Mouse (Mus musculus): Measurements from ENCODE around the gene Slc25a38. TPM values are rescaled to one million over a fixed set of nuclear protein-coding genes. Genes with fewer than 3 reads are reported as not detected.

Gene Slc25a38
- polyA plus RNA-seq, 1 experiment from 2014 or later: 47.0 TPM

DNA sequence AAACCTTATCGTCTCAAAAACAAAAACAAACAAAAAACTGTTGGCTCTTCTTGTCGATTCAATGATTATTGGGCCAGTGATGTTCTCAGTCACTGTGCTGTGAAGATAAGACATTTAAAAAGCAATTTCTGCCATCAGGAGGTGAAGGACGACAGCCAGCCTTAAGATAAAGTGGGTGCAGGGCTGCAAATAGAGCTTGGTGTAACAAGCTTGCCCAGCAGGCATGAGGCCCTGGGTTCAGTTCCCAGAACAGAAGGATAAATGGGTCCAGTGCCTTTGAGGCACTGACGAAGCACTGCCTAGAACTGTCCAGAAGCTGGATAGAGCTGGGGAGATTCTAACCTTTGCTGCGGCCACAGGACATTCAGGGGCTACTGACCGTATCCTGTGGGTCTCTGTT, 2.3 kb downstream of the Slc25a38 start:
- 92% methylated on average over 6 of the region's 6 CpGs for WGBS
- no peak overlapping the region for H3K4me3 ChIP-seq
- no peaks in the 10 kb centered on the region for H3K27me3 ChIP-seq (ENCODE audit: low read depth, poor library complexity, severe bottlenecking)
- no peak overlapping the region for H3K27ac ChIP-seq
- H3K9me3 ChIP-seq (replicated peaks): no peaks in the 10 kb centered on the region
- DNase-seq (ENCODE audit: low spot score): no peak
- H3K4me1 ChIP-seq: peaks cover 5% of the 10 kb centered on the region
- H3K36me3 ChIP-seq: peaks cover 5% of the 10 kb centered on the region

DNA sequence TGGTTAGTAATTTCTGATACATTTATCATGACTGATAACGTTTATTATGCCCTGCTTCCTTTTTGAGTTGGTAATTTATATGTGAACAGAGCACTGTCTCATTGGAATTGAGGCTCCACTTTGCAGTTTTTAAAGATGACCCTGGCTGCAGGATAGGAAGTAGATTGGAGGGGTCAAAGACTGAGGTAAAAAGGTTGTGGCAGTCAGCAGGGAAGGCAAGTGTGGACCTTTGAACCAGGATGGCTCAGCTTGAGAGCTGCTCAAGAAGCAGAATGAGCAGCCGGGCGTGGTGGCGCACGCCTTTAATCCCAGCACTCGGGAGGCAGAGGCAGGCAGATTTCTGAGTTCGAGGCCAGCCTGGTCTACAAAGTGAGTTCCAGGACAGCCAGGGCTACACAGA, 3.3 kb downstream of the Slc25a38 start:
- H3K9me3 ChIP-seq (replicated peaks): no peaks in the 10 kb centered on the region
- 96% methylated on average over 7 of the region's 7 CpGs for WGBS
- H3K4me1 ChIP-seq: peaks cover 5% of the 10 kb centered on the region
- H3K36me3 ChIP-seq: peaks cover 14% of the 10 kb centered on the region
- no peak for DNase-seq (ENCODE audit: low spot score)
- H3K27ac ChIP-seq: no peak overlapping the region
- no peak overlapping the region for H3K4me3 ChIP-seq
- H3K27me3 ChIP-seq (ENCODE audit: low read depth, poor library complexity, severe bottlenecking): no peaks in the 10 kb centered on the region

DNA sequence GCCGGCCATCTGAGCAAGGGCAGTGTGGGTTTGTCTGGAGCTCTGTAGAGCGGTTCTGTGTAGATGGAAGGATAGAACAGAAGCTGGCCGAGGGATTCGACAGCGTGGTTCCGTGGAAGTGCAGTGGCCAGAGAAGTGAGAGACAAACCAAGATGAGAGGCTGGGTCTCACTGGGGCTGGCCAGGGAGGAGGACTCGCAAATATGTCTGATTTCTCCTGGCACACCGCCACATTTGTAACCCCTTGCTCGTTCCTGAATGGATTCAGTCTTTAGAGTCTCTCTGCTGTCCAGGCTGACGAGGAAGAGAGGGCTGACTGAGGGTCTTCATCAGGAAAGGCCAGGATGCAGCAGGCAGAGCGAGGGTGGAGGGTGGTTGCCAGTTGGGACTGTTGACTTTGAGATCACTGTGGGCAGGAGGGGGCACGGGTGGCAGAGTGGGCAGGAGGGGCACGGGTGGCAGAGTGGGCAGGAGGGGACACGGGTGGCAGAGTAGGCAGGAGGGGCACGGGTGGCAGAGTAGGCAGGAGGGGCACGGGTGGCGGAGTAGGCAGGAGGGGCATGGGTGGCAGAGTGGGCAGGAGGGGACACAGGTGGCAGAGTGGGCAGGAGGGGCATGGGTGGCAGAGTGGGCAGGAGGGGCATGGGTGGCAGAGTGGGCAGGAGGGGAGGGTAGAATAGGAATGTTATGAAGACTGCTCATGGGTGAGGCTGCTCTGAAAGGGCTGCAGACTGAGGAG, 4.0 kb downstream of the Slc25a38 start:
- Histone ChIP-seq H3K9me3 (replicated peaks) (no peaks in the 10 kb centered on the region), H3K36me3 (peaks cover 22% of the 10 kb centered on the region), H3K4me1 (peaks cover 5% of the 10 kb centered on the region), H3K4me3 (no peak overlapping the region), H3K27me3 (ENCODE audit: low read depth, poor library complexity, severe bottlenecking) (no peaks in the 10 kb centered on the region), H3K27ac (no peak overlapping the region)
- DNase-seq (ENCODE audit: low spot score): no peak
- 92% methylated on average over 17 of the region's 17 CpGs for WGBS

DNA sequence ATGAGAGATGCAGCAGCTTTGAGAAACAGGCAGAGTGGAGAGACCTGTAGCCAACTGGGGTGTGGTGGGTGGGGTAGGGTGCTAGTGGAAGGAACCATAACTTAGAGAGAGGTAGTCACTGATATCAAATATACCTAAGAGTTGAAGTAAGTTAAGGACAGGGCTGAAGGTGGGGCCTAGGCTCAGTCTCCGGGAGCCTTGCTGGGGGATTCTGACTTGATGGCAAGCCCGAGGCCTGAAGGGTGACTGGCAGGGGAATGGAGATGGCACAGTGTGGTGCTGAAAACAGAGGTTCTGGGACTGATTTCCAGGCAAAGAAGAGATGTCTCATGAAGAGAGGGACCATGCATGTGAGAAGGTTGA, 4.6 kb downstream of the Slc25a38 start:
- H3K4me1 ChIP-seq: peaks cover 5% of the 10 kb centered on the region
- no peaks in the 10 kb centered on the region for H3K27me3 ChIP-seq (ENCODE audit: low read depth, poor library complexity, severe bottlenecking)
- H3K36me3 ChIP-seq: peaks cover 27% of the 10 kb centered on the region
- H3K27ac ChIP-seq: no peak overlapping the region
- no peak for DNase-seq (ENCODE audit: low spot score)
- 87% methylated on average over 2 of the region's 2 CpGs for WGBS
- no peak overlapping the region for H3K4me3 ChIP-seq
- H3K9me3 ChIP-seq (replicated peaks): no peaks in the 10 kb centered on the region

DNA sequence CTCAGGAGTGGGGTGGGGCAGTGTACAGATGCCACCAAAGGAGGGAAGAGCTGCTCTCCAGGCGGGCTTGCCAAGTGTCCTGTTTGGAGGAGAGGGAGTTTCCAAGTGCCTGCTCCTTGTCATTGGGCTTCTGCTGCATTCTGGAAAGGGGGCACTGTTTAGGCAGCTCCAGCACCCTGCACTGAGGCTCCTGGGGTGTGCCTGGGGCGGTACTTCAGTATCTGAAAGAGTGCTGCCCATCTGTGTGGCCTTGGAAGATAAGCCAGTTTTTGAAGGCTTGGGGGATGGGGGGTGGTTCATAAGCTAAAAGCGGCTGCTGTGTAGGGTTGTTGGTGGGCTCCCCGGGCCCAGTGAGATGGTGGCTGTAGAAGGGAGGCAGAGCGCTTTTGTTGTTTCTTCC, 5.4 kb downstream of the Slc25a38 start:
- no peak for DNase-seq (ENCODE audit: low spot score)
- no peaks in the 10 kb centered on the region for H3K27me3 ChIP-seq (ENCODE audit: low read depth, poor library complexity, severe bottlenecking)
- H3K27ac ChIP-seq: peak overlapping the region; percentile 14; the same call in 1 of the 2 replicates
- no peaks in the 10 kb centered on the region for H3K9me3 ChIP-seq (replicated peaks)
- H3K4me3 ChIP-seq: no peak overlapping the region
- WGBS: 79% methylated on average over 5 of the region's 5 CpGs
- peaks cover 5% of the 10 kb centered on the region for H3K4me1 ChIP-seq
- peaks cover 35% of the 10 kb centered on the region for H3K36me3 ChIP-seq

DNA sequence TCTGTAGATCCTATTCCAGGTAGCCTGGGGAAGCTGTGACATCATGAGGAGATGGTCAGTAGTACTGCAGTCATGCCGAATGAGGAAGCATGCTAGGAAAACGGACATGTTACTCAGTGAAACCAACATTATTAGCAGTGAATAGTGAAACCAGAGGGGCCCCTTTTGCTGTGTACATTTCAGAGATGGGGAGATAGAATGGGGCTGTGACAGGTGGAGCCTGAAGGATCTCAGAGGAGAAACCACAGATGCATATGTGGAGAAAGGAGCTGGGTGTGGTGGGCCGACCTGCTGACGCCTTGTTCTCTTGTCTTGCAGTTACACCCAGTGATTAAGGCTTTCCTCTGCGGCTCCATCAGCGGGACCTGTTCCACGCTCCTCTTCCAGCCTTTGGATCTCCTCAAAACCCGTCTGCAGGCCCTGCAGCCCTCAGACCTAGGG, 6.0 kb downstream of the Slc25a38 start:
- no peak overlapping the region for H3K27ac ChIP-seq
- DNase-seq (ENCODE audit: low spot score): no peak
- no peaks in the 10 kb centered on the region for H3K9me3 ChIP-seq (replicated peaks)
- H3K4me3 ChIP-seq: no peak overlapping the region
- peaks cover 1% of the 10 kb centered on the region for H3K4me1 ChIP-seq
- no peaks in the 10 kb centered on the region for H3K27me3 ChIP-seq (ENCODE audit: low read depth, poor library complexity, severe bottlenecking)
- 88% methylated on average over 8 of the region's 8 CpGs for WGBS
- H3K36me3 ChIP-seq: peaks cover 41% of the 10 kb centered on the region

DNA sequence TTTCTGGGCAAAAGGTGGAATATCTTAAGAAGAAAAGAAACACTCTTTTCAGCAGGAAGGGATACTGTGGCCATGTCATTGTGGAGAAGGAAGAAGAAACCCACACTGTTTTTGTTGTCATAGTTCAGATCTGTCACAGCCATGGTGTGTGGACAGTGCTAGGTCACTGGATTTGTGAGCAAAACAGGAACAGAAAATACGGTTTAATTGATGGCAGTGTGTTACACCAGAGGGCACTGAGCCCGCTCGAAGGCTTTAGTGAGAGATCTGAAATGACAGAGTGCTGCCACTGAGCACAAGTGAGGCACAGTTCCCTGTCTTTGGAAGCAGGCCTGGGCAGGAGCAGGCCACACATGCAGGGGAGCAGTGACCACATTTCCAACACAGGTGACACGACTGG, 8.0 kb downstream of the Slc25a38 start:
- no peaks in the 10 kb centered on the region for H3K27me3 ChIP-seq (ENCODE audit: low read depth, poor library complexity, severe bottlenecking)
- no peak for DNase-seq (ENCODE audit: low spot score)
- H3K4me3 ChIP-seq: no peak overlapping the region
- no peaks in the 10 kb centered on the region for H3K4me1 ChIP-seq
- WGBS: 90% methylated on average over 4 of the region's 4 CpGs
- H3K9me3 ChIP-seq (replicated peaks): no peaks in the 10 kb centered on the region
- H3K27ac ChIP-seq: no peak overlapping the region
- H3K36me3 ChIP-seq: peaks cover 56% of the 10 kb centered on the region

DNA sequence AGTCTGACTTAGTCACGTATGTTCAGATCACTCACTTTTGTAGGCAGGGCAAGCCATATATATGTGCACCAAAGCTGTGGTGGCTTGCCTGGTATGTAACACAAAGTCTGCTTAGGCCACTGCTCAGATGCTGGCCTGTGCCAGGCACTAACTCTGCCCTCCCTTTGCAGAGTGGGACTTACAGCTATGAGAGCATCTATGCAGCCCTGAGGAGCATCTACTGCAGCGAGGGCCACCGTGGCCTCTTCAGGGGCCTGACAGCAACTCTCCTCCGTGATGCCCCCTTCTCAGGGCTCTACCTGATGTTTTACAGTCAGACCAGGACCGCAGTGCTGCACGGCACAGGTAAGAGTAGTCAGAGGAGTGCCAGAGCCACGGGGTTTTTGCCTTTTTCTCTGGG, 10.3 kb downstream of the Slc25a38 start:
- Histone ChIP-seq H3K4me3 (no peak overlapping the region), H3K27ac (no peak overlapping the region), H3K36me3 (peaks cover 70% of the 10 kb centered on the region), H3K27me3 (ENCODE audit: low read depth, poor library complexity, severe bottlenecking) (no peaks in the 10 kb centered on the region), H3K9me3 (replicated peaks) (no peaks in the 10 kb centered on the region), H3K4me1 (no peaks in the 10 kb centered on the region)
- 91% methylated on average over 7 of the region's 7 CpGs for WGBS
- DNase-seq (ENCODE audit: low spot score): no peak

DNA sequence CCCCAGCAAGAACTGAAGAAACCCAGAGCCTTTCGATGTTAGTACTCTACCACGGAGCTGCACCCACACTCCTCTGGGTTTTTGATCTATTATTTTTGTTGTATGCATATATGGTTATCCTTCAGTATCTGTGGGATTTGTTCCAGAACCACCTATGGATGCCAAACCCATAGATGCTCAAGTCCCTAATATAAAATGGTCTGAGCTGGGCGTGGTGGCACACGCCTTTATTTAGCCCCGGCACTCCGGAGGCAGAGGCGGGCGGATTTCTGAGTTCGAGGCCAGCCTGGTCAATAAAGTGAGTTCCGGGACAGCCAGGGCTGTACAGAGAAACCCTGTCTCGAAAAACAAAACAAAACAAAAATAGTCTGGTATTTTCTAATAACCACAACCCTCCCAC, 16.7 kb downstream of the Slc25a38 start:
- Histone ChIP-seq H3K4me3 (peak overlapping the region; percentile 90), H3K27me3 (ENCODE audit: low read depth, poor library complexity, severe bottlenecking) (no peaks in the 10 kb centered on the region), H3K4me1 (peaks cover 10% of the 10 kb centered on the region), H3K36me3 (peaks cover 57% of the 10 kb centered on the region), H3K9me3 (replicated peaks) (no peaks in the 10 kb centered on the region), H3K27ac (peak overlapping the region; percentile 99)
- no peak for DNase-seq (ENCODE audit: low spot score)
- 66% methylated on average over 11 of the region's 11 CpGs for WGBS

DNA sequence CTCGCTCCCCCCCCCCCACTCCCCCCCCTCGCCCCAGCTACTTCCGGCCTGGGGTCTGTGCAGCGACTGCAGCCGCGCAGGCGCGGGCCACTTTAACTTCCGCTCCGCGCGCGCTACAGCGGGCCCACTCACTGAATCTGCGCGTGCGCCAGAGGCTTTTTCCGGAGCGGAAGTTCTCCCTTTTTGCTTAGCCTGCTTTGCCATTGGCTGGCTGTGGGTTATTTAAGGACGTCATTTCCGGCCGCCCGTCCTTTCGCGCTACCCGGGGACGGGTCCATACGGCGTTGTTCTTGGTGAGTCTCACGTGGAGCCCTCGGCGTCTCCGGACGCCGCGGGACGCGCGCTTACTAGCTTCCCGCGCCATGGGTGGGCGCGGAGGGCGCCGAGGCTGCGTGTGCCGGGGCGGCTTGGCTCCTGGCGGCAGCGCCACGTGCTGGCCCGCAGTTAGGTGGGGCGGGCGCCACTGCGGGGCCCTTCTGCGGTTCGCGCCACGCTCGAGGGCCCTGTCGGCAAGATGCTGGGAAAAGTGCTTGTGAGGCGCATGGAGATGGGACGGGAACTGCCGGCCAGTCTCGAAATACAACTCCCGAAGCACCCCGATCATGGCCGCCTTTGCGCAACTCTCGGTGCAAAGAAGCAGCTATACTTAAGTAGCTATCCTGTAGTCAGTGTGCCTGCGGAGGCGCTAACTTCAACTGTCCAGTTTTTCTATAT, 17.5 kb downstream of the Slc25a38 start, which contains the start of gene Rpsa:
TSS of gene Rpsa (plus strand) at position 152 of the 714 bp plus-strand sequence.
- Histone ChIP-seq H3K4me1 (peaks cover 10% of the 10 kb centered on the region), H3K9me3 (replicated peaks) (no peaks in the 10 kb centered on the region), H3K4me3 (peak within 1 kb of the TSS; percentile 90), H3K27me3 (ENCODE audit: low read depth, poor library complexity, severe bottlenecking) (no peaks in the 10 kb centered on the region), H3K36me3 (peaks cover 59% of the 10 kb centered on the region), H3K27ac (peak within 1 kb of the TSS; percentile 99)
- WGBS: under 1% methylated on average over 72 of the region's 72 CpGs
- peak; percentile 98 for DNase-seq (ENCODE audit: low spot score)

DNA sequence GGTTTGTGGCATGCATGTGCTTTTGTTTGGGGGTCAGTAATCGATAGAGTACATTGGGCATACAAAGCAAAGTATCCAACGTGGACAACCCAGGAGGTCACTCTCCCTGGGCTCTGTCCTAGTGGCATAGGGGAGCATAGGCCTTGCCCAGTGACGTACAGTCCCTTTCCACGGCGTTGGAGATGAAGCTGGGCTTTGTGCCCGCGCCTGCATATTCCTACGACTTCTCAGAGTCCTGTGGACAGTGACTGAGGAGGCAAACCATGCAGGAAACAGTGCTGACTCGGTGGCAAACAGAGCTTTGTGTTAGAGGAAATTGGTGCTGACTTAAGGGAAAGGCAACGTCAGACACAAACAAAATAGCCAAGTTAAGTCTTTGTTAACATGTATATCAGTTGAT, 19.1 kb downstream of the Slc25a38 start:
- H3K27ac ChIP-seq: peak overlapping the region; percentile 99
- 73% methylated on average over 10 of the region's 10 CpGs for WGBS
- peaks cover 10% of the 10 kb centered on the region for H3K4me1 ChIP-seq
- no peaks in the 10 kb centered on the region for H3K9me3 ChIP-seq (replicated peaks)
- H3K27me3 ChIP-seq (ENCODE audit: low read depth, poor library complexity, severe bottlenecking): no peaks in the 10 kb centered on the region
- peaks cover 51% of the 10 kb centered on the region for H3K36me3 ChIP-seq
- no peak for DNase-seq (ENCODE audit: low spot score)
- H3K4me3 ChIP-seq: peak overlapping the region; percentile 90

DNA sequence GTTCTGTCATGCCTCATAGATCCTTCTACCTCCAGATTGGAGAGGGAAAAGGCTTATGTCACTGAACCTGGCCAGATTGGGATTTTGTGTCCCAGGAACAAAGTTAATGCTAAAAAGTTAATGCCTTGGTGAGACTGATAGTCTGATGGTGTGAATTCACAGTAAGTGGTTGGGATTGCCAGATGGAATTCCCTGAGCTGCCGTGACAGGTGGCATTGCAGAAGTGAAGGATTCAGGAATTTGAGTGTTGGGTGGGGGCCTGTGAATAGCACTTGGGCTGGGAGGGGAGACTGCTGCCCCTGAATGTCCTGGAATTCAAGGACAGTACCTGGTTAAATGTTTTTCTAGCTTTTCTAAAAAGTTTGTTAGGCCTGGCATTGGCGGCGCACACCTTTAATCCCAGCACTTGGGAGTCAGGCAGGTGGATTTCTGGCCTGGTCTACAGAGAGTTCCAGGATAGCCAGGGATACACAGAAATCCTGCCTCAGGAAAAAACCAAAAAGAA, 21.7 kb downstream of the Slc25a38 start:
- no peak overlapping the region for H3K4me3 ChIP-seq
- H3K27me3 ChIP-seq (ENCODE audit: low read depth, poor library complexity, severe bottlenecking): no peaks in the 10 kb centered on the region
- 86% methylated on average over 3 of the region's 3 CpGs for WGBS
- H3K4me1 ChIP-seq: peaks cover 10% of the 10 kb centered on the region
- no peak for DNase-seq (ENCODE audit: low spot score)
- no peak overlapping the region for H3K27ac ChIP-seq
- no peaks in the 10 kb centered on the region for H3K9me3 ChIP-seq (replicated peaks)
- peaks cover 48% of the 10 kb centered on the region for H3K36me3 ChIP-seq

Data from limb, embryonic 10.5 days (tissue).